Mouse (Mus musculus): ENCODE measurements at regions not wholly inside any gene's neighbourhood (a gene's known extent, or its start where the extent isn't known, plus 50 kb on each side); places are given as distances from the start of the nearest gene placed in this dataset.
A peak's percentile ranks its signal among the peaks of the same experiment; 100 is the strongest.

GRCm38 (mm10) chr17:89592826-89593225, 317.4 kb downstream of the Gm10184 start:
- WGBS, result 69% methylated on average over 3 of the region's 3 CpGs
- no peaks in the 10 kb centered on the region for H3K4me1 ChIP-seq

GRCm38 (mm10) chr17:89559506-89559905, 350.7 kb downstream of the Gm10184 start:
- Histone ChIP-seq H3K4me2 (replicated peaks) (no peak overlapping the region), H3K27ac (replicated peaks) (no peak overlapping the region), H3K9me3 (no peaks in the 10 kb centered on the region), H3K27me3 (no peaks in the 10 kb centered on the region), H3K4me3 (no peak overlapping the region), H3K4me1 (no peaks in the 10 kb centered on the region), H3K9ac (replicated peaks) (no peak overlapping the region), H3K36me3 (no peaks in the 10 kb centered on the region)
- no peak for ATAC-seq (replicated peaks)

More at GRCm38 (mm10) chr17:89592826-89593225, 317.4 kb downstream of the Gm10184 start:
- Histone ChIP-seq H3K27me3 (no peaks in the 10 kb centered on the region), H3K4me2 (replicated peaks) (no peak overlapping the region), H3K9ac (replicated peaks) (no peak overlapping the region), H3K27ac (replicated peaks) (no peak overlapping the region), H3K4me3 (no peak overlapping the region), H3K36me3 (no peaks in the 10 kb centered on the region), H3K9me3 (no peaks in the 10 kb centered on the region)
- no peak for ATAC-seq (replicated peaks)

- Histone ChIP-seq H3K4me1 (no peaks in the 10 kb centered on the region), H3K9ac (replicated peaks) (no peak overlapping the region), H3K9me3 (no peaks in the 10 kb centered on the region), H3K36me3 (no peaks in the 10 kb centered on the region), H3K27me3 (no peaks in the 10 kb centered on the region), H3K4me2 (replicated peaks) (no peak overlapping the region), H3K27ac (replicated peaks) (no peak overlapping the region), H3K4me3 (no peak overlapping the region)
- no peak for ATAC-seq (replicated peaks)
- WGBS, result 48% methylated on average over 1 of the region's 1 CpGs
Observed at GRCm38 (mm10) chr17:89554754-89555153, 354.3 kb upstream of the Fshr start.

- Histone ChIP-seq H3K36me3 (no peaks in the 10 kb centered on the region), H3K4me3 (no peak overlapping the region), H3K4me2 (replicated peaks) (no peak overlapping the region), H3K4me1 (no peaks in the 10 kb centered on the region), H3K27me3 (no peaks in the 10 kb centered on the region), H3K9ac (replicated peaks) (no peak overlapping the region), H3K27ac (replicated peaks) (no peak overlapping the region), H3K9me3 (no peaks in the 10 kb centered on the region)
- ATAC-seq (replicated peaks), result 0 out of 2 replicates have a peak, but pooled peaks have one; percentile 19
- 52% methylated on average over 3 of the region's 3 CpGs for WGBS
Observed at GRCm38 (mm10) chr17:89553597-89553996, 353.1 kb upstream of the Fshr start.

GRCm38 (mm10) chr17:89550758-89551157, 350.3 kb upstream of the Fshr start:
- Histone ChIP-seq H3K36me3 (no peaks in the 10 kb centered on the region), H3K4me1 (no peaks in the 10 kb centered on the region), H3K9me3 (no peaks in the 10 kb centered on the region), H3K4me2 (replicated peaks) (no peak overlapping the region), H3K4me3 (no peak overlapping the region), H3K27me3 (no peaks in the 10 kb centered on the region), H3K27ac (replicated peaks) (no peak overlapping the region), H3K9ac (replicated peaks) (no peak overlapping the region)
- ATAC-seq (replicated peaks), result no peak
- 80% methylated on average over 3 of the region's 3 CpGs for WGBS

- H3K36me3 ChIP-seq, result no peaks in the 10 kb centered on the region
- H3K27ac ChIP-seq (replicated peaks), result no peak overlapping the region
- no peak overlapping the region for H3K4me2 ChIP-seq (replicated peaks)
- no peak overlapping the region for H3K4me3 ChIP-seq
- no peaks in the 10 kb centered on the region for H3K27me3 ChIP-seq
- H3K9me3 ChIP-seq, result no peaks in the 10 kb centered on the region
- WGBS, result 62% methylated on average over 4 of the region's 4 CpGs
- no peak overlapping the region for H3K9ac ChIP-seq (replicated peaks)
- no peak for ATAC-seq (replicated peaks)
- peaks cover 5% of the 10 kb centered on the region; the same call in 1 of the 2 replicates for H3K4me1 ChIP-seq
Observed at GRCm38 (mm10) chr17:89521912-89522311, 321.4 kb upstream of the Fshr start.

GRCm38 (mm10) chr17:89519413-89519812, 318.9 kb upstream of the Fshr start:
- Histone ChIP-seq H3K9ac (replicated peaks) (no peak overlapping the region), H3K4me1 (peaks cover 5% of the 10 kb centered on the region; the same call in 1 of the 2 replicates), H3K36me3 (no peaks in the 10 kb centered on the region), H3K9me3 (no peaks in the 10 kb centered on the region), H3K4me2 (replicated peaks) (no peak overlapping the region), H3K27ac (replicated peaks) (no peak overlapping the region), H3K27me3 (no peaks in the 10 kb centered on the region), H3K4me3 (no peak overlapping the region)
- ATAC-seq (replicated peaks), result 0 out of 2 replicates have a peak, but pooled peaks have one; percentile 43
- 56% methylated on average over 2 of the region's 2 CpGs for WGBS

GRCm38 (mm10) chr17:89505288-89505687, 304.8 kb upstream of the Fshr start:
- ATAC-seq (replicated peaks), result no peak
- H3K4me3 ChIP-seq, result no peak overlapping the region
- 92% methylated on average over 3 of the region's 3 CpGs for WGBS
- H3K27ac ChIP-seq (replicated peaks), result no peak overlapping the region
- H3K36me3 ChIP-seq, result no peaks in the 10 kb centered on the region
- no peak overlapping the region for H3K9ac ChIP-seq (replicated peaks)
- no peaks in the 10 kb centered on the region for H3K4me1 ChIP-seq
- H3K4me2 ChIP-seq (replicated peaks), result no peak overlapping the region
- H3K9me3 ChIP-seq, result no peaks in the 10 kb centered on the region
- no peaks in the 10 kb centered on the region for H3K27me3 ChIP-seq

GRCm38 (mm10) chr17:89493547-89493946, 293.1 kb upstream of the Fshr start:
- Histone ChIP-seq H3K27ac (replicated peaks) (no peak overlapping the region), H3K4me2 (replicated peaks) (no peak overlapping the region), H3K9ac (replicated peaks) (no peak overlapping the region), H3K4me3 (no peak overlapping the region), H3K27me3 (no peaks in the 10 kb centered on the region), H3K9me3 (no peaks in the 10 kb centered on the region), H3K4me1 (no peaks in the 10 kb centered on the region), H3K36me3 (no peaks in the 10 kb centered on the region)
- no peak for ATAC-seq (replicated peaks)
- 76% methylated on average over 2 of the region's 2 CpGs for WGBS

- WGBS, result 73% methylated on average over 1 of the region's 1 CpGs
Observed at GRCm38 (mm10) chr17:89466486-89466885, 266.0 kb upstream of the Fshr start.

GRCm38 (mm10) chr17:89465883-89466282, 265.4 kb upstream of the Fshr start:
- H3K9me3 ChIP-seq, result no peaks in the 10 kb centered on the region
- no peak overlapping the region for H3K4me3 ChIP-seq
- no peak overlapping the region for H3K9ac ChIP-seq (replicated peaks)
- H3K36me3 ChIP-seq, result no peaks in the 10 kb centered on the region
- WGBS, result 73% methylated on average over 5 of the region's 5 CpGs
- no peaks in the 10 kb centered on the region for H3K4me1 ChIP-seq
- H3K4me2 ChIP-seq (replicated peaks), result no peak overlapping the region
- H3K27me3 ChIP-seq, result no peaks in the 10 kb centered on the region
- no peak overlapping the region for H3K27ac ChIP-seq (replicated peaks)
- no peak for ATAC-seq (replicated peaks)

More at GRCm38 (mm10) chr17:89466486-89466885, 266.0 kb upstream of the Fshr start:
- Histone ChIP-seq H3K9me3 (no peaks in the 10 kb centered on the region), H3K27me3 (no peaks in the 10 kb centered on the region), H3K9ac (replicated peaks) (no peak overlapping the region), H3K4me1 (no peaks in the 10 kb centered on the region), H3K36me3 (no peaks in the 10 kb centered on the region), H3K4me2 (replicated peaks) (no peak overlapping the region), H3K27ac (replicated peaks) (no peak overlapping the region), H3K4me3 (no peak overlapping the region)
- no peak for ATAC-seq (replicated peaks)

GRCm38 (mm10) chr17:89460438-89460837, 260.0 kb upstream of the Fshr start:
- WGBS, result 23% methylated on average over 5 of the region's 5 CpGs
- Histone ChIP-seq H3K27ac (replicated peaks) (no peak overlapping the region), H3K27me3 (no peaks in the 10 kb centered on the region), H3K4me2 (replicated peaks) (no peak overlapping the region), H3K9ac (replicated peaks) (no peak overlapping the region), H3K4me3 (no peak overlapping the region), H3K9me3 (no peaks in the 10 kb centered on the region), H3K36me3 (no peaks in the 10 kb centered on the region), H3K4me1 (no peaks in the 10 kb centered on the region)
- ATAC-seq (replicated peaks), result no peak

GRCm38 (mm10) chr17:89454301-89454700, 253.8 kb upstream of the Fshr start:
- no peak overlapping the region for H3K27ac ChIP-seq (replicated peaks)
- no peaks in the 10 kb centered on the region for H3K9me3 ChIP-seq
- H3K36me3 ChIP-seq, result no peaks in the 10 kb centered on the region
- 96% methylated on average over 3 of the region's 3 CpGs for WGBS
- H3K4me1 ChIP-seq, result no peaks in the 10 kb centered on the region
- ATAC-seq (replicated peaks), result no peak
- H3K9ac ChIP-seq (replicated peaks), result no peak overlapping the region
- H3K4me3 ChIP-seq, result no peak overlapping the region
- H3K4me2 ChIP-seq (replicated peaks), result no peak overlapping the region
- no peaks in the 10 kb centered on the region for H3K27me3 ChIP-seq
